Mouse (Mus musculus): ENCODE data around the gene Dlgap1. TPM values are rescaled to one million over a fixed set of nuclear protein-coding genes. Genes with fewer than 3 reads are reported as not detected.

Gene Dlgap1
- polyA plus RNA-seq, 1 experiment from 2014 or later, result 0.22 TPM

DNA sequence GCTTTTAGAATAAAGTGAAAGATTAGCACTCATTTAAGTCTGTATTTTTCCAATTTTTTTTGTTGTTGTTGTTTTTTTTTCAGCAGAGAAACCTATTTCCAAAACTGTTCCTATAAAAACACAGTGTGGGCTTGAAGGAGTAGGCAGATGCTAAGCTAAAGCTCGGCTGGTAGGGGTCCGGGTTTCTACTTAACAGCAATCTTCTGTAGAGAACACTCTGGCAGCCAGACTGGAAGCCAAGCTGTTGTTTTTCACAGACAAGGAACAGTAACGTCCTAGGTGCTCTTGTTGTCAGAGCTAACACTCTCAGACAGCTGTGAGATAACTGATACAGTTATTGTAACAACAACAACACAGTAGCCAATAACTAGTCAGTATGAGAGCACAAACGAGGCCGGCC, 468.4 kb downstream of the Dlgap1 start:
- ATAC-seq (no peak), DNase-seq (no peak)
- H3K4me2 ChIP-seq (ENCODE audit: low read depth, low read length), result no peak overlapping the region
- no peak overlapping the region for H3K9ac ChIP-seq (replicated peaks)
- no peak overlapping the region for H3K4me3 ChIP-seq (ENCODE audit: low read depth, low read length)
- no peak overlapping the region for H3K27ac ChIP-seq (ENCODE audit: low read depth)
- TF ChIP-seq EP300 (IDR thresholded peaks at IDR 0.05; ENCODE audit: low read depth), result no peak
- TF ChIP-seq CTCF (IDR thresholded peaks at IDR 0.05; ENCODE audit: low read depth), result no peak
- no peaks in the 10 kb centered on the region; the same call in 1 of the 2 replicates for H3K9me3 ChIP-seq (ENCODE audit: low read length)
- H3K4me1 ChIP-seq (ENCODE audit: insufficient read depth), result no peaks in the 10 kb centered on the region
- H3K27me3 ChIP-seq (ENCODE audit: insufficient read depth, low read length), result no peaks in the 10 kb centered on the region
- no peaks in the 10 kb centered on the region for H3K36me3 ChIP-seq (replicated peaks; ENCODE audit: insufficient read depth, low read length)
- 69% methylated on average over 5 of the region's 5 CpGs for WGBS (ENCODE audit: insufficient replicate concordance)

DNA sequence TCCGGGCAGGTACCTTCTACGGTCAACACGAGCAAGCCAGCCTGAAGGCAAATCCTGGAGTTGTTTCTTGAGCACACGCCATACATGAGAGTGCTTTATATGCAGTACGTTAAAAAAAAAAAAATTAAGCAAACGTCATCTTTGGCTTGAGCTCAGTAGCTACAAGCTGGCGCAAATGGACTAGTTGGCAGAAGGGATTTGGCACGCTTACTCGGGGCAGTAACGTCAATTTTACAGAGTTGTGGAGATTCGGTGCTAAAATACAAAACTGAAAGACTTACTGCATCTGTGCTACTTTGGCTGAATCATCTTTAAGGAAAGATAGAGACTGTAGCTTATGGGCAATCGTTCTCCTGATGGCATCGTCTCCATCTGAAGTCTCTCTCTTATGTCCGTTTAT, 474.1 kb downstream of the Dlgap1 start:
- WGBS (ENCODE audit: insufficient replicate concordance), result 82% methylated on average over 14 of the region's 14 CpGs
- Histone ChIP-seq H3K36me3 (replicated peaks; ENCODE audit: insufficient read depth, low read length) (no peaks in the 10 kb centered on the region), H3K4me2 (ENCODE audit: low read depth, low read length) (no peak overlapping the region), H3K27ac (ENCODE audit: low read depth) (no peak overlapping the region), H3K9ac (replicated peaks) (no peak overlapping the region), H3K4me3 (ENCODE audit: low read depth, low read length) (no peak overlapping the region), H3K4me1 (ENCODE audit: insufficient read depth) (no peaks in the 10 kb centered on the region), H3K27me3 (ENCODE audit: insufficient read depth, low read length) (no peaks in the 10 kb centered on the region), H3K9me3 (ENCODE audit: low read length) (no peaks in the 10 kb centered on the region)
- ATAC-seq, result no peak
- DNase-seq, result no peak
- TF ChIP-seq CTCF (IDR thresholded peaks at IDR 0.05; ENCODE audit: low read depth) (no peak), EP300 (IDR thresholded peaks at IDR 0.05; ENCODE audit: low read depth) (no peak)

DNA sequence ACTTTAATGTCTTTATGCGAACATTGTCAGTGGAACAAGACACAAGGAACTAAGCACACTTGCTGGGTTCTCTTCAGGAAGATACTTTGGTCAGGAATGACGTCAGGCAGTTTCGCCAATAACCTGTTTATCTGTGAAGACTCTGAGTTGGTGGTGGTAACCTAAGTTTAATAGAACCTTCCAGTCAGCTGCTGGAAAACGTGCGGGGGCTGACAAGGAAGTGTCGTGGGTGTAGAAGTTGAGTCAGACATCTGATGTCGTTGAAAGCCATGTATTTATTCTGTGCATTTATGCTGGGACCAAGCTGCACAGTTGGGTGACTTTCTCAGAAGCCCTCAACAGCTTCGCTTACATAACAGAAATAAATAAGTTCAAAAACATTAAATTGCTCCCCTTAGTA, 477.6 kb downstream of the Dlgap1 start:
- Histone ChIP-seq H3K4me1 (ENCODE audit: insufficient read depth) (no peaks in the 10 kb centered on the region), H3K4me3 (ENCODE audit: low read depth, low read length) (no peak overlapping the region), H3K36me3 (replicated peaks; ENCODE audit: insufficient read depth, low read length) (no peaks in the 10 kb centered on the region), H3K9ac (replicated peaks) (no peak overlapping the region), H3K4me2 (ENCODE audit: low read depth, low read length) (no peak overlapping the region), H3K9me3 (ENCODE audit: low read length) (no peaks in the 10 kb centered on the region), H3K27ac (ENCODE audit: low read depth) (no peak overlapping the region), H3K27me3 (ENCODE audit: insufficient read depth, low read length) (no peaks in the 10 kb centered on the region)
- no peak for TF ChIP-seq EP300 (IDR thresholded peaks at IDR 0.05; ENCODE audit: low read depth)
- TF ChIP-seq CTCF (IDR thresholded peaks at IDR 0.05; ENCODE audit: low read depth), result no peak
- ATAC-seq (no peak), DNase-seq (no peak)
- 65% methylated on average over 8 of the region's 8 CpGs for WGBS (ENCODE audit: insufficient replicate concordance)

DNA sequence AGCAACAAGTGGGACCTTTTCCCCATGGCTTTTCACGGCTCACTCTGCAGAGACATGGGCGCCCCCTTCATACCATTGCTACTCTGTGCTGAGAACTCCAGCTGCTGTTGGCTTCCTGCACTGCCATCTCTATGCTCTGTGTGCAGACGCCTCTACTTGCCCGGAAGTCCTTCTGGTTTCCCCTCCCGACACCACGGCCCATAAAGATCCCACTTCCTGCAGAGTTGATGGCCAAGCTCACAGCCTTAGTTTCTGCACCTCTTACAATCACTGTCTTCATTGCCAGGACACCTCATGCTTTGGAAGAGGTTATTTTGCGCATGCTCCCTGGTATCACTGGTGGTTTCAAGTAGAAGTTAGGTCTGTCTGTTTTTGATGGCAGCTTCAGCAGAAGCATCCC, 486.2 kb downstream of the Dlgap1 start:
- Histone ChIP-seq H3K4me3 (ENCODE audit: low read depth, low read length) (no peak overlapping the region), H3K4me1 (ENCODE audit: insufficient read depth) (no peaks in the 10 kb centered on the region), H3K9ac (replicated peaks) (no peak overlapping the region), H3K9me3 (ENCODE audit: low read length) (no peaks in the 10 kb centered on the region), H3K36me3 (replicated peaks; ENCODE audit: insufficient read depth, low read length) (no peaks in the 10 kb centered on the region), H3K27ac (ENCODE audit: low read depth) (no peak overlapping the region), H3K4me2 (ENCODE audit: low read depth, low read length) (no peak overlapping the region), H3K27me3 (ENCODE audit: insufficient read depth, low read length) (no peaks in the 10 kb centered on the region)
- no peak for TF ChIP-seq CTCF (IDR thresholded peaks at IDR 0.05; ENCODE audit: low read depth)
- TF ChIP-seq EP300 (IDR thresholded peaks at IDR 0.05; ENCODE audit: low read depth), result no peak
- WGBS (ENCODE audit: insufficient replicate concordance), result 63% methylated on average over 7 of the region's 7 CpGs
- ATAC-seq, result no peak
- DNase-seq, result no peak

DNA sequence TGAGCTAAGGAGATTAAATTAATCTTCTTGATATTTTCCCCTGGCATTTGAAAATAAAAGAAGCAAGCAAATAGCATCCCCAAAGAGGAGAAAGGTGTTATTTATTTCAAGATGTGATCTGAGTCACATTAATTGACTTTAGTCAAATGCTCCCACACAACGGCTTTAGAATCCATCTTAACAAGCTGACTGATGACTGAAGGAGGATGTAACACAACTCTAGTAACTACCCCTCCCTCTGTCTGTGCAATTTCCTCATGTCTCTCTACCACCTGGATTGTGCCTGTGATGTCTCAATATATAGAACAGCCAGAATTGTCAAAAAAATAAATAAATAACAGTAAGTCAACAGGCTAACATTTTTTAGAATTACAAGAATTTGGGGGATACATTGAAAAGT, 488.2 kb downstream of the Dlgap1 start:
- WGBS (ENCODE audit: insufficient replicate concordance), result 75% methylated on average over 1 of the region's 1 CpGs
- no peak overlapping the region for H3K4me3 ChIP-seq (ENCODE audit: low read depth, low read length)
- TF ChIP-seq CTCF (IDR thresholded peaks at IDR 0.05; ENCODE audit: low read depth), result no peak
- TF ChIP-seq EP300 (IDR thresholded peaks at IDR 0.05; ENCODE audit: low read depth), result no peak

DNA sequence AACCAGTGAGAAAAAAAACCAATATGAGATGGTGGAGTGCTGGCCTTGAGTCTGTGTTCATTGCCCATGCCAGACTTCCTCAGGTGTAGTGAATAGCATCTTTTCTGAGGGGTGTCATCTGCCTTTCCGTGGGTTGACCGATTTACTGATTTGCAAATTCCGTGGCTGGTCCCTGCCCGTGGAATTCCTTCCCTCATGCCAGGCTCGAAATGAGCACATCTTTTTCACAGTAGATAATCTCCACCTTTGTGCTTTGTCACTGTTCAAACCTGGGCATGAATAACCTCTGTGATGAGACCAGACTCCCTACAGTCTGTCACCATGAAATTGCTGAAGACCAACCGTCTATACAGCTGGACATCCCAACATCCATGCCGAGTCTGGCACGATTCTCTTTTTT, 493.4 kb downstream of the Dlgap1 start:
- no peak overlapping the region for H3K4me3 ChIP-seq (ENCODE audit: low read depth, low read length)
- TF ChIP-seq EP300 (IDR thresholded peaks at IDR 0.05; ENCODE audit: low read depth) (no peak), CTCF (IDR thresholded peaks at IDR 0.05; ENCODE audit: low read depth) (no peak)

More for the DNA sequence above, 488.2 kb downstream of the Dlgap1 start:
- Histone ChIP-seq H3K4me2 (ENCODE audit: low read depth, low read length) (no peak overlapping the region), H3K9ac (replicated peaks) (no peak overlapping the region), H3K27me3 (ENCODE audit: insufficient read depth, low read length) (no peaks in the 10 kb centered on the region), H3K4me1 (ENCODE audit: insufficient read depth) (no peaks in the 10 kb centered on the region), H3K36me3 (replicated peaks; ENCODE audit: insufficient read depth, low read length) (no peaks in the 10 kb centered on the region), H3K27ac (ENCODE audit: low read depth) (no peak overlapping the region), H3K9me3 (ENCODE audit: low read length) (no peaks in the 10 kb centered on the region)
- no peak for ATAC-seq
- DNase-seq, result no peak

More for the DNA sequence above, 493.4 kb downstream of the Dlgap1 start:
- Histone ChIP-seq H3K27me3 (ENCODE audit: insufficient read depth, low read length) (no peaks in the 10 kb centered on the region), H3K4me2 (ENCODE audit: low read depth, low read length) (no peak overlapping the region), H3K36me3 (replicated peaks; ENCODE audit: insufficient read depth, low read length) (no peaks in the 10 kb centered on the region), H3K27ac (ENCODE audit: low read depth) (no peak overlapping the region), H3K9ac (replicated peaks) (no peak overlapping the region), H3K4me1 (ENCODE audit: insufficient read depth) (no peaks in the 10 kb centered on the region), H3K9me3 (ENCODE audit: low read length) (no peaks in the 10 kb centered on the region)
- 75% methylated on average over 8 of the region's 8 CpGs for WGBS (ENCODE audit: insufficient replicate concordance)
- no peak for ATAC-seq
- no peak for DNase-seq
